Mouse (Mus musculus) frontal cortex, adult (tissue): ENCODE measurements around the gene Psmd11.
"Not testable (repeated sequence)": the region's sequence is repeated elsewhere in the genome, so short reads cannot be mapped to it uniquely, and the experiment has no call there.

Experiments used
- ATAC-seq: cut with Nextera tagmentation; 2 replicates; pipeline ENCODE4 v1.9.2; 2017; ENCODE audit warnings: mild to moderate bottlenecking, moderate library complexity, mixed read lengths; ENCODE audit not compliant: low TSS enrichment

Gene Psmd11

DNA sequence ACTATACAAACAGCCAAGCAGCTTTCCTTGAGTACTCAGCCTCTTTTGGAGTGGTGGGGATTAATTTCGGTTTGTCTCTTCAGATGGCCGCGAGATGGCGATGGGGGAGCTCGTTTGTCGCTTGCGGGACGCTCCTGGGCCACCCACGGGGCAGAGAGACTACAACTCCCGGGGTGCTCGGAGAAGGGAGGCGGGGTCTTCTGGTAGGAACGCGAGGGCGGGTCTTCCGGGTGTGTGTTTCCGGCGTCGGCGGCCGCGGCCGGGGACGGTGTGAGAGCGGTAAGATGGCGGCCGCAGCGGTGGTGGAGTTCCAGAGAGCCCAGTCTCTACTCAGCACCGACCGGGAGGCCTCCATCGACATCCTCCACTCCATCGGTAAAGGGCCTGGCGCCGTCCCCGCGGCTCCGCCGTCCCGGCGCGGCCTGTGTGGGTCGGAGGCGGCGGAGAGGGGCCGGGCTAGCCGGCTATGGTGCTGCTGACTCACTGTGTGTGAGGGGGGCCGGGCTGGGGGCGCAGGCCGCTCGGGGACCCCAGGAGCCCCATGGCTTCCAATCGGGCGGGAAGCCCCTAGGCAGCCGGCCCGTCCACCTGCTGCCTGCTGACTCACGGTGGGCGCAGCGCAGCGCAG lies at the start of gene Psmd11:
Gene Psmd11, plus strand, starts transcription at position 235 of the 628 bp plus-strand sequence.
- peak; percentile 98 for ATAC-seq

DNA sequence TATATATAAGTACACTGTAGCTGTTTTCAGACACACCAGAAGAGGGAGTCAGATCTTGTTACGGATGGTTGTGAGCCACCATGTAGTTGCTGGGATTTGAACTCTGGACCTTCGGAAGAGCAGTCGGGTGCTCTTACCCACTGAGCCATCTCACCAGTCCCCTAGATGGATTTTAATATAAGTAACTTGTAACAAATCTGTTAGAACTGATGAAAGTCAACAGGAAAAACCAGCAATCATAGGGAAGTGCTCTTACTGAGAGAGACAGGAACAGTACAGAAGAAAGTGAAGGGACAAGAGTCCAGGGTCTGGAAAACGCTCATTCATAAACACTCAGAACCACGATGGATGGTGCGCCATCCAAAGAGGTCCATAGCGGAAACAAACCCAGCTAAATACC lies 49.2 kb upstream of the Psmd11 start:
- not testable (repeated sequence) for ATAC-seq

DNA sequence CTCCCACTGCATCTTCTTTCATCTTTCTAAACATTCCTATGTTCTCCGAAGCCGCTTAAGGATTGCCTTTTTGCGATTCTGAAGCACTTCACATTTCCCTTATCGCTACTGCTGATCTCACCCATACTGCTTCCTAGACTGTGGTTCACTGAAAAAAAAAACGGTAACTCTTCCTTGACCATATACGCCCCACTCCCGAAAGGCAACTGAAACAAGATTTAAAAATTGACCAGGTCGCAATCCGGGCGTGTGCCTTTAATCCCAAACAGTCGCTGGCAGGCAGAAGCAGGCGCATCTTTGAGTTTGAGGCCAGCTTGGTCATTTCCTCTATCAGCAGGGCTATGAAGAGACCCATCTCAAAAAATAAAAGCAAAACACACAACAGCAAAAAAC lies 45.8 kb upstream of the Psmd11 start:
- ATAC-seq: 0 out of 2 replicates have a peak, but pooled peaks have one; percentile 15

DNA sequence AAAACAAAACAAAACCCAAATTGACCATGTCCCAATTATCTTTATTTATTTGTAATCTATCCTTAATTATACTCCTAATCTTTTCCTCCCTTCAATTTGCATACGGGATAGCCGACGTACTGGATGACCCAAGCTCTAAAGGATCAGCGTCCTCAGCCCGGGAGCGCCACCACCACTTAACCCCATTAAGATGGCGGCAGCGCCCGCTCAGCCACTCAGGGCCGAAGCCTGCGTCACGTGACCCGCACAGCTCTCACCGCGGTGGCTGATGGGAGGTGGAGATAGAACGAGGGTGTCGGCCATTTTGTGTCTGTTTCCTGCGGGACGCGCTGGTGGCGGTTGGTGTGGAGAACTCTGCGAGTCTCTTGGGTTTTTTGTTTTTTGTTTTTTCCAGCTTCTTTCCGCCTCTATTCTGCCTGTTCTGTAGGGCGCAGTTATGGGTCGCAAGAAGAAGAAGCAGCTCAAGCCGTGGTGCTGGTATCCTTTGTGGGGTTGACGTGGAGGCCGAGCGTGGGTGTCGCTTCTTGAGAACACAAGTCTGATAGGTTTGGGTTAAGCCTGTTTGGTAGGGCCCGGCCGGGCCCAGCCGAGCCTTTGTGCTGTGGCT lies 45.3 kb upstream of the Psmd11 start, which contains the start of gene Zfp207:
Gene Zfp207, plus strand, starts transcription at position 261 of the 607 bp plus-strand sequence.
- ATAC-seq: peak; percentile 93

DNA sequence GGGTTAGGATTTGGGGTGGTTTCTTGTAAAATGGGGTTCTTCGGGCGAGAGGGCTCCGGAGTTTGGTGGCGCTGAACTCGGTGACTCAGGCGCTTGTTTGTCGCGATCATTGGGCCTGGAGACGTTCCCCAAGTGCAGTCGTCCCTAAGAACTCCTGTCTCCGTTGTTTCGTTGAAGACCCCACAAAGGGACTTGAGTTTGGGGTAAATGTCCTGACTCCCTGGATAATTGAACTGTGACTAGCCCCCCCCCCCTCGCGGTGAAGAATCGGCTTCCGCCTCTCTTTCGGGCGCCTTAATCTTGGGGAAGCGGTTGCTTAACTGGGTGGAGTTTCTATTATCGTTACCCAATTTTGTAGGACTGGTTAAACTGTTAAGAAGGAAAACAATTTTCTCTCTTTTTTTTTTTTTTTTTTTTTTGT lies 44.8 kb upstream of the Psmd11 start:
- ATAC-seq: 0 out of 2 replicates have a peak, but pooled peaks have one; percentile 6

DNA sequence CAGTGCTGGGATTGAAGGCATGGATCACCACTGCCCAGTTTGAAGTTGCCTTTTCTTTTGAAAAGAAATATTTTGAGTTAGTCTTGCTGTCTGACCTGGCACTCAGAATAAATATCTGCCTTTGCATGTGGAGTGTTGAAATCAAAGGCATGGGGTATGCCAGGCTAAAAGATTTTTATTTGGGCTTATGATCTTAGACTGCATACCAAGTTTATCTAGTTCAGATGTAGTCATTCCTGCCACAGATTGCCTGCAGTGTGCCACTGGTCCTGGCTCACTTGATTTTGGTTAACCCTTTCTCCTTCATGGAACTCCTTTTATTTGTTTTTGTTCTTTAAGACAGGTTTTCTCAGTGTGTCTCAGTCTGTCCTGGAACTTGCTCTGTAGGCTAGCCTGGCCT lies 44.0 kb upstream of the Psmd11 start:
- ATAC-seq: no peak

DNA sequence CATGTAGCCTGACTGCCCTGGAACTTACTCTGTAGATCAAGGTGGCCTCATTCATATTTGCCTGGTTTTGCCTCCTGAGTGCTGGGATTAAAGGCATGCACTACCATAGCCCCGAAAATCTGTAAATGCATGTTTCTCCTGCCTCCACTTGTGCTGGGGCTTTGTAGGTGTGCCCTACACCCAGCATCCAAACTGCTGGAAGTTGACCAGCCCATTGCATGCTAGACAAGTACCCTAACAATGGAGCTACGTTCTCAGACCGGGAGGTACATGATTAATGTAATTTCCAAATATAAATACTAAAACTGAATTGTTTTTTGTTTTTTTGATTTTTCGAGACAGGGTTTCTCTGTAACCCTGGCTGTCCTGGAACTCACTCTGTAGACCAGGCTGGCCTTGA lies 43.4 kb upstream of the Psmd11 start:
- no peak for ATAC-seq

DNA sequence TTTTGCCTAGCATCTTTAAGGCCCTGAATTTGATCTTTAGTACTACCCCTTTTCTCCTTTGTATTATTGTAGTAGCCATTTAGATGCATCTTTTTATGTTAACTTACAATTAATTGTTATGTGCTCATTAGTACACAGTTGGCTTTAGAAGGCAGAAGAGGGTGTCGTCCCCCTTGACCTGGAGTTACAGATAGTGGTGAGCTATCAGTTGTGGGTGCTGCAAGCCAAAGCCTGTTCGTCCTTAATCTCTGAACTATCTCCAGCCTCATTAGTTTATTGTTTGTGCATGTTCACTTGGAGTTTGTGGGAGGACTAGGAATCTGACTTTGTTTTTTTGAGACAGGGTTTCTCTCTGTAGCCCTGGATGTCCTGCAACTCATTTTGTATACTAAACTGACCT lies 41.6 kb upstream of the Psmd11 start:
- ATAC-seq: no peak

DNA sequence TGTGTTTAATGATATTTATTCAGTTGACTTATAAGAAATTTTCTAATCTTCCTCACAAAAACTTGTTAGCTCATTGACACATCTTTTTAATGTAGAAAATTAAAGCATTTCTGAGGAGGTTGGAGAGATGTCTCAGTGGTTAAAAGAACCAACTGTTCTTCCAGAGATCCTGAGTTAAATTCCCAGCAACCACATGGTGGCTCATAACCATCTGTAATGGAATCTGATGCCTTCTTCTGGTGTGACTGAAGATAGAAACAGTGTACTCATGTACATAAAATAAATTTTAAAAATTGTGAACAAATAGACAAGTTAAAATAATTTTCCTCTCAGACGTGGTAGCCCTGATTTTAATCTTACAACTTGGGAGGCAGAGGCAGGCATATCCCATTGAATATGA lies 38.5 kb upstream of the Psmd11 start:
- no peak for ATAC-seq

DNA sequence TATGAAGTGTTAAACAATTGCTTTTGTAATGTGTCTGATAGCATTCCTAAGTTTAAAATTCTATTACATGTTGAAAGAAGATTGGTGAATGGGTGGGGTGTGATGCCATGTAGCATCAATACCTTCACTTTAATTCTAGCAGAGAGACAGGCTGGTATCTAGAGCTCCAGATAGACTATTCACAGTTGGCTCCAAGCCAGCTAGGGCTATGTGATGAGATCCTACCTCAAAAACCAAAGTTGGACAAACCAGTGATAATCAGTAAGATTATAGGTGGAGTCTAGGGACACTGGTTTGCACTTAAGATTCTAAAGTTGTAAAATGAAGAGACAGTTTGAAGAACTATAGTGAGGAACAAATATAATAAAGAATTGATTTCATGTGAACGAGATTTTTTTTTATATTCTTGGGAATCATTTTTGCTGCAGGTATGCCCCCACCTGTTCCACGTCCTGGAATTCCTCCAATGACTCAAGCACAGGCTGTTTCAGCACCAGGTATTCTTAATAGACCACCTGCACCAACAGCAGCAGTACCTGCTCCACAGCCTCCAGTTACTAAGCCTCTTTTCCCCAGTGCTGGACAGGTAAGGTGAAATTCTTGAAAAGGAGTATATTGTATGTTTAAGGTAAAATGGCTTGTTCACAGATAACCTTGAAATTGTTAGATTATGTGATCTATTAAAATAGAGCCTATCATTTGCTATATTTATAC lies 36.9 kb upstream of the Psmd11 start:
- no peak for ATAC-seq

DNA sequence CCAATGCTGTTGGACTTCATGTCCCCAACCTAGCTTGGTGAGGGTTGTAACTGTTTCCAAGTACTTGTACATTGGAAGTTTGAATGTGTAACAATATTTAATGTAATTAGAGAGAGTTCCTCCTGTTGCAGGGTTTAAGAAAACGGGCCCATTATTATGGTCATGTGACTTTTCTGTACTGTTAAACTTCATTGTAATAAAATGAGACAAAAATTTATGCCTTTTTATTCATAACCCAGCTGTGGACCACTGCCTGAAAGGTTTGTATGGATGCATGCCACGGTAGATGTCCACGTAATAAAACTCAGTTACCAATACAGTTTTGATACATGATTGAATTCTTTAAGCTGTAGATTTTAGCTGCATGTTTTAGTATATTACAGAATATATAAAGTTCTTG lies 32.5 kb upstream of the Psmd11 start:
- no peak for ATAC-seq

DNA sequence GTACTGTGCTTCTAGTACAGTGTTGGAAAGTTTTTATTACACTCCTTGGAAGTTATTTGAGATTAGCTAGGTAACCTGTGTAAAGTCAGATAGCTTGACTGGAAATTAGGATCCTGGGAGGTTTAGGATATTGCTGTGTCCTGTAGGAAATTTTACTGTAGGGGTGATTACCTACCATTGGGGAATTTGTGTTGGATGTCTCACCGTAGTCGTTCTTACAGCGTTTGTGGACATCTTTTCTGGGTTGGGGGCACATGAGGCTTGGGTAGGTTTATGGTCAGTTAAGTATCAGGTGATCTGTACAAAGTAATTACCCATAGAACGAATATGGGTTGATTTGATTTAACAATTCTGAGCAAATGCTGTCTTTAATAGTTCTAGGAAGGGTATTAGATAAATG lies 31.8 kb upstream of the Psmd11 start:
- no peak for ATAC-seq

DNA sequence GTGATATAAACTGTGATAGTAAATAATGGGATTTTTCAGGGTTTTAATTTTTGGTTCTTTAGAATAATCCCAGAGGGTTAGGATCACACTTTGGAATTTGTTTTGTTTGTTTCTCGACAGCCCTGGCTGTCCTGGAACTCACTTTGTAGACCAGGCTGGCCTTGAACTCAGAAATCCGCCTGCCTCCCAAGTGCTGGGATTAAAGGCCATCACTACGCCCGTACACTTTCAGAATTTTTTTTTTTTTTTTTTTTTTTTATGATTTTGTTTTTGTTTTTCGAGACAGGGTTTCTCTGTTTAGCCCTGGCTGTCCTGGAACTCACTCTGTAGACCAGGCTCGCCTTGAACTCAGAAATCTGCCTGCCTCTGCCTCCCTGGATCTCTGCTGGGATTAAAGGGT lies 20.5 kb upstream of the Psmd11 start:
- not testable (repeated sequence) for ATAC-seq

DNA sequence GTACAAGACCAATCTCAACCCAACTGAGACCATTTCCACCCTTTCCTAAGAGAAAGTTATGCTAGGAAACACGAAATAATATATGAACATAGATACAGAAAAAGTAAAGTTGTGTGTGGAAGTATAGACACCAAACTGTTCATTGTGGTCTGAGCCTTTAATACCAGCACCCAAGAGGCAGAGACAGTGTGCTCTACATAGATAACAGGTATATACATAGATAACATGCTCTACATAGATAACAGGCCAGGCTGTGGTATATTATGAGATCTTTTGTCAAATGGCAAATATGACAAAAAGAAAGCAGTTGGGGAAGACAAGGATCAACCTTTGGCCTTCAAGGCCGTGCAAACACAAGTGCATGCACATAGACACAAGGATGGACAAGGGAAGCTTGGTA lies 18.0 kb upstream of the Psmd11 start:
- no peak for ATAC-seq

DNA sequence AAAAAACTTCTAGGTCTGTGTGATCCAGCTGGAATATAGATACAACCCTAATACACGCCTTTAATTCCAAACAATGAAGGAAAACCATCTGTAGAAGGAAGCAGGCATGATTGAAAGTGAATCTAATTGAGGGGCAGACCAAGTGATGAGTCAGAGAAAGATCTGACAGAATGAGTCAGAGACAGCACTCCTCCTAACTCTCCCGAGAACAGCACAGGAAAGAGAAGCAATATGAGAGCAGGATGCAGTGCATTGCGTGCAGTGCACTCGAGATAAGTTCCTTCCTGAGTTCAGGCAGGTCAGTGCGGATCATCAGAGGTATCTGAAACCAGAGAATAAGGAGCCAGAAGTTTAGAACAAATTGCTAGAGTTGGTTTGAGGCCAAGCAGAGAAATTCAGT lies 11.3 kb upstream of the Psmd11 start:
- ATAC-seq: no peak

DNA sequence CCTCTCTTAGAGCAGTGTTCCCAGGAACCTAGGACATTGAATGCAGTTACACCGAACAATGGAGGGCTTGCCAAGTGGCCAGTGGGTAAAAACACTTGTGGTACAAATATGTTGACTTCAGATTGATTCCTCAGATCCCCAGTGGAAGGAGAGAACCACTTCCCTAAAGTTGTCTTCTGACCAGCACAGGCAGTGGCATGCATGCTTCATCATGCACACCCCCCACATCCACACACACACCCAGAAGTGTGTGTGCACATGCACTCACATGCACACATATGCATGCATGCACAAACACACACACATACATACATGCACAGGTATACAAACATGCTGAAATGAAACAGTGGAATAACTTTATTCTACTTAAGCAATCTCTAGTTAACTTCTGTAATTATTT lies 8.7 kb upstream of the Psmd11 start:
- no peak for ATAC-seq

DNA sequence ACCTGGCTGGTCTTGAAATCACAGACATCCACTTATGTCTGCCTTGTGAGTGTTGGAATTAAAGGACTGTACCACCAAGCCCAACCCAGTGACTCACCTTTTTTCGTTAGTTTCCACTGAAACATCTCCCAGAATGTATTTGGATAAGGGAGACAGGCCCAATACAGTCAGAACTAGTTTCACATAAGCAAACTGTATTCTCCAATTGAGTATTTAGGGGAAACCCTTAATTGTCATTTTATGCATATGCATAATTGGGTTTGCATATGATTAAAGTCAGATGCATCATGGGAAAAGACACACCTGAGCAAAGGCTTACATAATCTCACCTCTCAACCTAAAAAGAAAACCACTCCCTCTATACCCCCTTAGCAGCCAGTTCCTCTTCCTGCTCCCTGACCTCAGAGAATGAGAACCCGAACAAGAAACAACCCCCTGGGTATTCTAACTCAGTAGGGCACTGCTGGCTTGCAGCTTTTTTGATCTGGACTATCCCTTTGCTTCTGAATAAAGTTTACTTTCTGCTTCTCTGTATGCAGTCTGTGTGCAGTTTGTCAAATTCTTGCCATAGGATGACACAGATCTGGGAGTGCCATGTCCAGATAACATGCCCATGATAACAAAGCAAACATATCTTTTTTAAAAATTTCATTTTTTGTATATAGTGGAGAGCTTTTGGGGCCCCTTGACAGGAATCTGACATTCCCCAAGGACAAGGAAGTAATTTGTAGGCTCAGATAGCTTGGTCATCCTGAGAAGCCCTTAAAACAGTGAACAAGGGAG lies 8.0 kb upstream of the Psmd11 start:
- ATAC-seq: no peak

DNA sequence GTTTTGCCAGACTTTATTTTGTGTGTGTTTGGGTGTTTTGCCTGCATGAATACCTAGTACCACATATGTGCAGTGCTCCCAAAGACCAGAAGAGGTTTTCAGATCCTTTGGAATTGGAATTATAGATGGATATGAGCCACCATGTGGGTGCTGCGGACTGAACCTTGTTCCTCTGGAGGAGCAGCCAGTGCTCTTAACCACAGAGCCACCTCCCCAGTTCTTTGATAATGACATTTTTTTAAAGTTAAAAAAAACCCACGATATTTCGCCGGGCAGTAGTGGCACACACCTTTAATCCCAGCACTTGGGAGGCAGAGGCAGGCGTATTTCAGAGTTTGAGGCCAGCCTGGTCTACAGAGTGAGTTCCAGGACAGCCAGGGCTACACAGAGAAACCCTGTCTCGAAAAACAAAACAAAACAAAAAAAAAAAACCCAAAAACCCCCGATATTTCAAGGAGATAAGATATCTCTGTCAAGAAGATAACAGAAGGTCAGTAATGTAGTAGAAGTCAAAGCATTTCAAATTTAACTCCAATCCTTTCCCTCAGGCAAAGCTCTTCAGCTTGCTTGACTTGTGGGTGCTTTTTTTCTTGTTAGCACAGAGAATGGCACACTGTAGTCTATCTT lies 6.9 kb upstream of the Psmd11 start:
- no peak for ATAC-seq

DNA sequence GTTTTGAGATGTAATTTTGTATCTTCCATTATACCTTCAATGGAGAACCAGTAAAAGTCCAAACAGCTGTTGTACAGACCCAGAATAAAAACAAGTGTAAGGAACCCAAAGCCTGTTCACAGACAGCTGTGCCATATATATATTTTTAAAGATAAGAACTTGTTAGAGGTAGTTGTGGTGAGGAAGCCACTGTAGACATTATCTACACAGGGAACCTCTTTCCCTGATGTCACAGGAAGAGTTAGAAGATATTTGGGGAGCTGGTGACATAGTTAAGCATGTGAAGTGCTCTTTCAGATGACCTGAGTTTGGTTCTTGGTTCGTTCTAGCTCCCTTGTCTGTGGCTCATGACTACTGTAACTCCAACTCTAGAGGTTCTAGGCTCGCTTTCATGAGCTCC lies 3.7 kb upstream of the Psmd11 start:
- ATAC-seq: no peak

DNA sequence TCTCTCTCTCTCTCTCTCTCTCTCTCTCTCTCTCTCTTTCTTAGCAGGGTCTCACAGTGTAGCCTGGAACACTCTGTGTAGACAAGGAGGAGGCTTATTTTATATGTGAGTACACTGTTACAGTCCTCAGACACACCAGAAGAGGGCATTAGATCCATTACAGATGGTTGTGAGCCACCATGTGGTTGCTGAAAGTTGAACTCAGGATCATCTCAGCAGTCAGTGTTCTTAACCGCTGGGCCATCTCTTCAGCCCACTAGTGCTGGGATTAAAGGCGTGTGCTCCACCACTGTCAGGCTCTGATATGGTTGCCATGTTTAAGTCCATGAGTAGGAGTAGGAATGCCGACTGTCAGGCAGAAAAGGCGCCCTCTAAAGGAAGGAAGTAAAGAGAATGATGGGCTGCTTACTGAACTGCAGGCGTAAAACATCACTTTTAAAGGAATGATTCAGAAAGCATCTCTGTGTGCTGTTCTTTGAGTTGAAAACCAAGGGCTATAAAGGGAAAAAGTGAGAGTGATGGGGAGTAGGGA lies 3.1 kb upstream of the Psmd11 start:
- ATAC-seq: no peak

DNA sequence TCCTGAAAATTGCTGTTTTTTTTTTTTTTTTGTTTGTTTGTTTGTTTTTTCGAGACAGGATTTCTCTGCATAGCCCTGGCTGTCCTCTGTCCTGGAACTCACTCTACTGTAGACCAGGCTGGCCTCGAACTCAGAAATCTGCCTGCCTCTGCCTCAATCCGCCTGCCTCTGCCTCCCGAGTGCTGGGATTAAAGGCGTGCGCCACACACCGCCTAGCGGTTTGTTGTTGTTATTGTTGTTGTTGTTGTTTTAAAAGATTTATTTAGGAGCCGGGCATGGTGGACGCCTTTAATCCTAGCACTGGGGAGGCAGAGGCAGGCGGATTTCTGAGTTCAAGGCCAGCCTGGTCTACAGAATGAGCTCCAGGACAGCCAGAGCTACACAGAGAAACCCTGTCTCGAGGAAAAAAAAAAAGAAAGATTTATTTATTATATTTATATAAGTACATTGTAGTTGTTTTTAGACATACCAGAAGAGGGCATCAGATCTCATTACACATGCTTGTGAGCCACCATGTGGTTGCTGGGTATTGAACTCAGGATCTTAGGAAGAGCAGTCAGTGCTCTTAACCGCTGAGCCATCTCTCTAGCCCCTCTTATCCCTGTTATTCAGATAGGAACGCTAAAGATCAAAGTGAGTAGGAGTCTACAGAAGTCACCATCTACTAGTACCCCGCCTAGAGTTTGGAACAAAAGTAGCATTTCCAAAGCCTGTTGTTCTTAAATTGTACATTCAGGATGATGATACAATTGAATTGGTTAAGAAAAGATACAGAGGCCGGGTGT lies 2.2 kb upstream of the Psmd11 start:
- not testable (repeated sequence) for ATAC-seq
